Mouse (Mus musculus) erythroblast, embryonic 14.5 days (primary cell): ENCODE results near the gene Pnldc1.

Source experiments
- GATA1 ChIP-seq: IDR thresholded peaks from 2 replicates; pipeline ENCODE4 v1.6.1; 2012; ENCODE audit warnings: low read length, inconsistent platforms, mixed read lengths
- TAL1 ChIP-seq: IDR thresholded peaks from 3 replicates; pipeline ENCODE4 v1.6.1; 2012; ENCODE audit warnings: low read length, inconsistent platforms, mixed read lengths

- TF ChIP-seq GATA1 (no peak), TAL1 (no peak)
These were observed at the start of gene Pnldc1 for GRCm38 (mm10) chr17:12909361-12910280.
